Mouse (Mus musculus): ENCODE measurements around the gene Spen.

DNA sequence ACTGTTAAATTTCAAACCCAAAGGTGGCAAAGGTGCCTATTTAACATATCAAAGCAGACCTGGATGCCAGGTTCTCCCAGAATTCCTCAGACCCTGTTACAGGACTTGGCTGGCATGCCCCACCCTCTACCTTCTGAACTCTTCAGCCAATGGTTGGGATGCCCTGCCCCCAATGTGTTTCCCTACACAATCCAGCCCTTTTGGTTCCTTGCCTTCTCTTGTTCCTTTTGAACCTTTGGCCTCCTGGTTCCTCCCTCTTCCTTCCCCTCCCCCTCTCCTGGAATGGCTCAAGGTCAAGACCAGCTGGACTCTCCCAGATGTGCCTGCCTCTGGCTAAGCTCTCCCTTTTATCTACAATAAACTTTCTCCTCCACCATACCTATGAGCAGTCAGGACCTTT is 97.5 kb downstream of the Spen start:
- TF ChIP-seq GATA1 (IDR thresholded peaks at IDR 0.05; ENCODE audit: borderline replicate concordance, low read length): no peak
- TF ChIP-seq FLI1 (IDR thresholded peaks at IDR 0.05; ENCODE audit: low read length): no peak
